29 mouse cellular contexts compared by ENCODE assay signal in genomic region chr2:112617206-112617605, GRCm38 (mm10).
A peak's percentile ranks its signal among the peaks of the same experiment; 100 is the strongest.
DNase-seq lines count a peak whose midpoint lies in the region; ATAC-seq and TF ChIP-seq lines count a peak whose summit lies in the region.
"Had no signal": no experiment of that assay in that cellular context is flagged by ENCODE, and none has a peak within 500 bp of the region (broad histone marks: within the 10 kb centered on the region; RNA-seq: fewer than 3 reads in every experiment).

No protein-coding gene starts in this region.

- H3K9ac ChIP-seq in midbrain, embryonic 14.5 days (replicated peaks; ENCODE audit: low read length): no peak overlapping the region
- H3K9ac ChIP-seq: forebrain, embryonic 15.5 days; heart, embryonic 12.5 days; liver, embryonic 15.5 days; lung, embryonic 15.5 days had no signal

- peaks cover 14% of the 10 kb centered on the region for H3K4me1 ChIP-seq in midbrain, embryonic 10.5 days
- no peaks in the 10 kb centered on the region for H3K4me1 ChIP-seq in midbrain, embryonic 14.5 days (ENCODE audit: control insufficient read depth, insufficient read depth, low read length)
- H3K4me1 ChIP-seq in E14TG2a.4 (replicated peaks; ENCODE audit: low read depth, low read length): peaks cover 27% of the 10 kb centered on the region
- H3K4me1 ChIP-seq: embryonic facial prominence, embryonic 10.5 days; forebrain, embryonic 15.5 days; heart, embryonic 12.5 days; liver, embryonic 15.5 days; lung, embryonic 15.5 days had no signal

- no peaks in the 10 kb centered on the region for H3K27me3 ChIP-seq in midbrain, embryonic 10.5 days (ENCODE audit: low read depth, poor library complexity, severe bottlenecking)
- no peaks in the 10 kb centered on the region for H3K27me3 ChIP-seq in midbrain, embryonic 14.5 days (ENCODE audit: control insufficient read depth, insufficient read depth, low read length)
- no peaks in the 10 kb centered on the region for H3K27me3 ChIP-seq in E14TG2a.4 (ENCODE audit: insufficient read depth, low read length)
- H3K27me3 ChIP-seq: forebrain, embryonic 15.5 days; heart, embryonic 12.5 days; liver, embryonic 15.5 days; lung, embryonic 15.5 days; Patski had no signal

- ATAC-seq in midbrain, embryonic 14.5 days (ENCODE audit: low FRiP score, low TSS enrichment): no peak
- ATAC-seq in CD4-positive, CD25-positive, alpha-beta regulatory T cell, adult 4 months: no peak
- ATAC-seq: activated CD4-positive, CD25-positive, alpha-beta regulatory T cell, adult 4 months; forebrain, embryonic 15.5 days; hindbrain, embryonic 16.5 days; Patski had no signal

- no peak overlapping the region for H3K4me3 ChIP-seq in midbrain, embryonic 10.5 days
- no peak overlapping the region for H3K4me3 ChIP-seq in midbrain, embryonic 14.5 days (replicated peaks; ENCODE audit: low read depth, low read length)
- H3K4me3 ChIP-seq in E14TG2a.4 (replicated peaks; ENCODE audit: low read length): 0 out of 2 replicates have a peak overlapping the region, but pooled peaks have one; percentile 6
- H3K4me3 ChIP-seq: embryonic facial prominence, embryonic 10.5 days; forebrain, embryonic 15.5 days; heart, embryonic 12.5 days; hindbrain, embryonic 10.5 days; limb, embryonic 10.5 days; liver, embryonic 15.5 days; lung, embryonic 15.5 days had no signal

- peak overlapping the region; percentile 59 for H3K27ac ChIP-seq in midbrain, embryonic 10.5 days (replicated peaks)
- H3K27ac ChIP-seq in midbrain, embryonic 14.5 days (replicated peaks; ENCODE audit: low read depth, low read length): no peak overlapping the region
- H3K27ac ChIP-seq: embryonic facial prominence, embryonic 10.5 days; forebrain, embryonic 15.5 days; hindbrain, embryonic 10.5 days; limb, embryonic 10.5 days; liver, embryonic 15.5 days; lung, embryonic 15.5 days; stomach, postnatal 0 days had no signal

- DNase-seq in embryo, embryonic 11.5 days (ENCODE audit: low read depth, low spot score): peak; percentile 22
- no peak for DNase-seq in embryo, embryonic 10 days (ENCODE audit: low spot score)
- peak; percentile 32 for DNase-seq in midbrain, embryonic 10.5 days (ENCODE audit: low spot score)
- no peak for DNase-seq in midbrain, embryonic 14.5 days
- DNase-seq in forelimb bud, embryonic 11.5 days (ENCODE audit: low read depth, low spot score): peak; percentile 13
- no peak for DNase-seq in frontal cortex, adult 2 months (ENCODE audit: extremely low spot score in 1 of 2, low spot score in 1 of 2)
- DNase-seq: adrenal gland, postnatal 10 days; cerebellum, adult 18-20 months; cerebellum, postnatal 14 days; gastrocnemius, postnatal 25 days; heart, adult 18-20 months; heart, postnatal 10 days; kidney, adult 8-10 months; liver; lung, postnatal 36 days had no signal

- no peak overlapping the region for H3K4me2 ChIP-seq in midbrain, embryonic 14.5 days (ENCODE audit: low read length)
- H3K4me2 ChIP-seq: forebrain, embryonic 15.5 days; heart, embryonic 12.5 days; liver, embryonic 15.5 days; lung, embryonic 15.5 days had no signal

- TF ChIP-seq CTCF in E14TG2a.4 (conservative IDR thresholded peaks at IDR 0.05; ENCODE audit: low read length): no peak

- 10% methylated on average over 3 of the region's 3 CpGs for WGBS in midbrain, embryonic 10.5 days
- 7% methylated on average over 3 of the region's 3 CpGs for WGBS in midbrain, embryonic 14.5 days

- H3K9me3 ChIP-seq in midbrain, embryonic 10.5 days (replicated peaks): no peaks in the 10 kb centered on the region
- no peaks in the 10 kb centered on the region for H3K9me3 ChIP-seq in midbrain, embryonic 14.5 days (ENCODE audit: control insufficient read depth, low read length)
- H3K9me3 ChIP-seq in E14TG2a.4 (ENCODE audit: low read length): no peaks in the 10 kb centered on the region
- H3K9me3 ChIP-seq: embryonic facial prominence, embryonic 10.5 days; forebrain, embryonic 15.5 days; G1E; hindbrain, embryonic 10.5 days; limb, embryonic 10.5 days; liver, embryonic 15.5 days; lung, embryonic 15.5 days had no signal

- no peaks in the 10 kb centered on the region for H3K36me3 ChIP-seq in midbrain, embryonic 10.5 days
- no peaks in the 10 kb centered on the region for H3K36me3 ChIP-seq in midbrain, embryonic 14.5 days (ENCODE audit: control insufficient read depth, insufficient read depth, low read length)
- no peaks in the 10 kb centered on the region for H3K36me3 ChIP-seq in E14TG2a.4 (ENCODE audit: insufficient read depth, low read length)
- H3K36me3 ChIP-seq: embryonic facial prominence, embryonic 10.5 days; forebrain, embryonic 15.5 days; heart, embryonic 12.5 days; hindbrain, embryonic 10.5 days; limb, embryonic 10.5 days; liver, embryonic 15.5 days; lung, embryonic 15.5 days had no signal

Comparison
In these comparisons a context has a peak if more than half of its experiments do, and no peak if none do; other contexts are left out.
1. DNase-seq: peak in embryo, embryonic 11.5 days (single experiment), midbrain, embryonic 10.5 days (single experiment) and forelimb bud, embryonic 11.5 days (single experiment); none in embryo, embryonic 10 days (single experiment), midbrain, embryonic 14.5 days (single experiment) and frontal cortex, adult 2 months (0 of 2).